In the genomic region with DNA sequence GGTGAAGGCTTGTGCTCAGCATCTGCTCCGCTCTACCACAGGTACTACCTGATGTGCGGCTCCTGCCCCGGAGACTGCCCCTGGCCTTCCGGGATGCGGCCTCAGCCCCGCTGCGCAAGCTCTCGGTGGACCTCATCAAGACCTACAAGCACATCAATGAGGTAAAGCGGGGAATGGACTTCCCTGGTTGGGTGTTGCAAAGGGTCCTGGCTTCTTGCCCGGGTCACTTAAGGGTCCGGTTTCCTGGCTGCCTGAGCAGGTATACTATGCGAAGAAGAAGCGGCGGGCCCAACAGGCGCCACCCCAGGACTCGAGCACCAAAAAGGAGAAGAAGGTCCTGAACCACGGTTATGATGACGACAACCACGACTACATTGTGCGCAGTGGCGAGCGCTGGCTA, we compare ENCODE assay signal across 23 mouse cellular contexts. TPM values are rescaled to one million over a fixed set of nuclear protein-coding genes. Genes with fewer than 3 reads are reported as not detected.
DNase-seq lines count a peak whose midpoint lies in the region; TF ChIP-seq lines count a peak whose summit lies in the region.
"Had no signal": no experiment of that assay in that cellular context is flagged by ENCODE, and none has a peak within 500 bp of the region (broad histone marks: within the 10 kb centered on the region; RNA-seq: fewer than 3 reads in every experiment).

No protein-coding gene starts in this region.

- intact Hi-C loops in gastrocnemius, adult 2 months (cut with DNase I) = no loop called here
- intact Hi-C loops in gastrocnemius, postnatal 14 days (cut with DNase I; ENCODE audit: low total_unique reads) = no loop called here
- intact Hi-C loops in heart, postnatal 14 days (cut with DNase I) = no loop called here

- peaks cover 86% of the 10 kb centered on the region for H3K36me3 ChIP-seq in embryonic facial prominence, embryonic 10.5 days (replicated peaks)

- no peaks in the 10 kb centered on the region for H3K27me3 ChIP-seq in cerebellum, adult 2 months (ENCODE audit: control insufficient read depth, insufficient read depth, low read length)
- no peaks in the 10 kb centered on the region for H3K27me3 ChIP-seq in embryonic facial prominence, embryonic 10.5 days (replicated peaks; ENCODE audit: low read depth, poor library complexity, severe bottlenecking)
- H3K27me3 ChIP-seq: embryonic facial prominence, embryonic 12.5 days; forebrain, embryonic 15.5 days; heart, embryonic 15.5 days; intestine, embryonic 15.5 days had no signal

- DNase-seq in cerebellum, adult 9-10 months = peak; percentile 54
- DNase-seq in cerebellum, adult 2 months = no peak
- peak; percentile 18 for DNase-seq in lung, postnatal 10 days
- DNase-seq in lung, postnatal 25 days (ENCODE audit: low spot score) = no peak
- DNase-seq in gastrocnemius, adult 2 months = peak; percentile 79
- DNase-seq in gastrocnemius, postnatal 14 days = peak; percentile 66
- DNase-seq in embryonic facial prominence, embryonic 10.5 days (ENCODE audit: low spot score) = no peak
- DNase-seq in heart, postnatal 14 days = no peak
- DNase-seq: adrenal gland, adult 2 months; adrenal gland, postnatal 36 days; cerebellum, postnatal 10 days; embryo, embryonic 11 days; heart, adult 2 months had no signal

- H3K4me3 ChIP-seq in cerebellum, adult 2 months (replicated peaks; ENCODE audit: insufficient read depth, low read depth, low read length) = no peak overlapping the region
- peak overlapping the region; percentile 100 for H3K4me3 ChIP-seq in gastrocnemius, adult 2 months
- H3K4me3 ChIP-seq in embryonic facial prominence, embryonic 10.5 days = no peak overlapping the region; the same call in 1 of the 2 replicates
- H3K4me3 ChIP-seq: embryonic facial prominence, embryonic 12.5 days; forebrain, embryonic 15.5 days; heart, adult 2 months; heart, embryonic 15.5 days; intestine, embryonic 15.5 days had no signal

- no peak for TF ChIP-seq POLR2A in cerebellum, adult 2 months (IDR thresholded peaks at IDR 0.05; ENCODE audit: borderline replicate concordance, insufficient read depth, low read length)

- H3K9me3 ChIP-seq in embryonic facial prominence, embryonic 10.5 days = no peaks in the 10 kb centered on the region
- H3K9me3 ChIP-seq: embryonic facial prominence, embryonic 12.5 days; forebrain, embryonic 15.5 days; heart, embryonic 15.5 days; intestine, embryonic 15.5 days had no signal

- 90% methylated on average over 22 of the region's 22 CpGs for WGBS in cerebellum, adult 2 months
- 96% methylated on average over 22 of the region's 22 CpGs for WGBS in embryonic facial prominence, embryonic 10.5 days

- peaks cover 6% of the 10 kb centered on the region; the same call in 1 of the 2 replicates for H3K4me1 ChIP-seq in cerebellum, adult 2 months (ENCODE audit: control insufficient read depth, insufficient read depth, low read length)
- H3K4me1 ChIP-seq in embryonic facial prominence, embryonic 10.5 days = peaks cover 19% of the 10 kb centered on the region

- TF ChIP-seq CTCF in cerebellum, adult 2 months (IDR thresholded peaks at IDR 0.05; ENCODE audit: borderline replicate concordance, insufficient read depth, low read depth, low read length) = no peak
- TF ChIP-seq CTCF in gastrocnemius, adult 2 months (IDR thresholded peaks at IDR 0.05) = no peak

- no peak overlapping the region for H3K27ac ChIP-seq in cerebellum, adult 2 months (ENCODE audit: insufficient read depth, low read length)
- peak overlapping the region; percentile 96 for H3K27ac ChIP-seq in gastrocnemius, adult 2 months
- H3K27ac ChIP-seq in embryonic facial prominence, embryonic 10.5 days (replicated peaks) = no peak overlapping the region
- H3K27ac ChIP-seq: embryonic facial prominence, embryonic 12.5 days; forebrain, embryonic 15.5 days; heart, adult 2 months; heart, embryonic 15.5 days; hindbrain, embryonic 10.5 days; hindbrain, embryonic 14.5 days; intestine, embryonic 15.5 days had no signal

RNA-seq across cellular contexts. Expression of a gene that starts 3.1 kb away (rescaled TPM):
- polyA plus RNA-seq in cerebellum, adult 2 months (2012; rRNA removed) = 27.3 and 29.6 TPM in 2 replicates
- total RNA-seq in gastrocnemius, adult 2 months (2021) = 10 to 100 TPM; 65.3 to 78.6 TPM
- 100 to 1,000 TPM; 129 to 156 TPM for total RNA-seq in gastrocnemius, postnatal 14 days (2021)
- 16.6 TPM in 2 replicates for polyA plus RNA-seq in embryonic facial prominence, embryonic 10.5 days (2016; fragmentation: Nextera tagmentation; extraction: Ambion mirVana)
- 10 to 100 TPM; 37.4 to 40.8 TPM for total RNA-seq in heart, postnatal 14 days (2021)

RNA-seq across cellular contexts. Expression of a gene that starts 12.8 kb away (rescaled TPM):
- 67.0 and 72.8 TPM in 2 replicates for polyA plus RNA-seq in cerebellum, adult 2 months (2012; rRNA removed)
- 10 to 100 TPM; 21.2 to 28.9 TPM for total RNA-seq in gastrocnemius, adult 2 months (2021)
- 10 to 100 TPM; 23.7 to 31.0 TPM for total RNA-seq in gastrocnemius, postnatal 14 days (2021)
- polyA plus RNA-seq in embryonic facial prominence, embryonic 10.5 days (2016; fragmentation: Nextera tagmentation; extraction: Ambion mirVana) = 171 and 181 TPM in 2 replicates
- 10 to 100 TPM; 31.2 to 37.7 TPM for total RNA-seq in heart, postnatal 14 days (2021)

RNA-seq across cellular contexts. Expression of a gene that starts 53.1 kb away (rescaled TPM):
- 0.02 and 0.03 TPM in 2 replicates for polyA plus RNA-seq in cerebellum, adult 2 months (2012; rRNA removed)
- not detected for total RNA-seq in gastrocnemius, adult 2 months (2021)
- total RNA-seq in gastrocnemius, postnatal 14 days (2021) = not detected
- polyA plus RNA-seq in embryonic facial prominence, embryonic 10.5 days (2016; fragmentation: Nextera tagmentation; extraction: Ambion mirVana) = 0.03 and 0.06 TPM in 2 replicates
- total RNA-seq in heart, postnatal 14 days (2021) = under 1 TPM in 1 of 2 experiments, not detected in 1; 0.02 TPM
- total RNA-seq: adrenal gland, adult 2 months; adrenal gland, postnatal 36 days; common myeloid progenitor, adult 5-6 weeks; heart, adult 2 months; heart, postnatal 25 days had no signal
- polyA plus RNA-seq: adrenal gland, adult 2 months; frontal cortex, adult 2 months; heart, embryonic 11.5 days had no signal

Comparison
In these comparisons a context has a peak if more than half of its experiments do, and no peak if none do; other contexts are left out.
1. DNase-seq: peak in cerebellum, adult 9-10 months (single experiment), lung, postnatal 10 days (single experiment), gastrocnemius, adult 2 months (single experiment) and gastrocnemius, postnatal 14 days (single experiment); none in cerebellum, adult 2 months (0 of 2), lung, postnatal 25 days (single experiment), embryonic facial prominence, embryonic 10.5 days (single experiment) and heart, postnatal 14 days (0 of 2).